Mouse (Mus musculus) effector memory CD4-positive, alpha-beta T cell, adult 5 months (primary cell): ENCODE data around the gene Ccdc189. TPM values are rescaled to one million over a fixed set of nuclear protein-coding genes. Genes with fewer than 3 reads are reported as not detected.

ENCODE experiments used
- polyA plus RNA-seq: library from polyadenylated mRNA; unstranded; fragments of 100-300 nt; shearing (Covaris generic); gene quantifications from one replicate; pipeline ENCODE4 v1.2.1, GENCODE M21; 2017

Gene Ccdc189
- polyA plus RNA-seq, result 0.39 TPM

GRCm38 (mm10) chr7:127588011-127588871 is at the start of gene Ccdc189, which contains the start of gene Rnf40:
Ccdc189 (minus strand) TSS chr7:127588595.
Rnf40 (plus strand) TSS chr7:127588767.

GRCm38 (mm10) chr7:127614891-127615843 is 26.8 kb upstream of the Ccdc189 start, which contains the start of gene Zfp629:
Zfp629 (minus strand) TSS chr7:127615797.

GRCm38 (mm10) chr7:127572895-127573471 is 15.4 kb downstream of the Ccdc189 start, which contains the start of gene Phkg2:
Phkg2 (plus strand) TSS chr7:127573340.

GRCm38 (mm10) chr7:127561340-127561858 is 27.0 kb downstream of the Ccdc189 start, which contains the start of gene Tmem265:
Tmem265 (plus strand) TSS chr7:127561390.

Other genes starting within 250 kb of the Ccdc189 start
- gene Zfp768, start 243.0 kb downstream of the Ccdc189 start, polyA plus RNA-seq, result 0.21 TPM
- 19.6 TPM for gene Zfp747, start 212.5 kb downstream of the Ccdc189 start, polyA plus RNA-seq
- 5.6 TPM for gene 9130019O22Rik, start 201.4 kb downstream of the Ccdc189 start, polyA plus RNA-seq
- 3.7 TPM for gene E430018J23Rik, start 195.0 kb downstream of the Ccdc189 start, polyA plus RNA-seq
- gene Zfp764, start 181.8 kb downstream of the Ccdc189 start, polyA plus RNA-seq, result 10.0 TPM
- gene Zfp688, start 166.5 kb downstream of the Ccdc189 start, polyA plus RNA-seq, result 18.7 TPM
- 12.1 TPM for gene Zfp689, start 139.4 kb downstream of the Ccdc189 start, polyA plus RNA-seq
- gene Prr14, start 129.0 kb downstream of the Ccdc189 start, polyA plus RNA-seq, result 122 TPM
- 16.1 TPM for gene Fbrs, start 109.4 kb downstream of the Ccdc189 start, polyA plus RNA-seq
- gene Srcap, start 76.6 kb downstream of the Ccdc189 start, polyA plus RNA-seq, result 93.5 TPM
- gene Gm42715, start 69.0 kb downstream of the Ccdc189 start, polyA plus RNA-seq, result 4.3 TPM
- 10.3 TPM for gene Tmem265, start 27.2 kb downstream of the Ccdc189 start, polyA plus RNA-seq
- gene Phkg2, start 15.3 kb downstream of the Ccdc189 start, polyA plus RNA-seq, result 82.7 TPM
- 108 TPM for gene Rnf40, start 172 bp upstream of the Ccdc189 start, polyA plus RNA-seq
- 1.7 TPM for gene Zfp629, start 27.2 kb upstream of the Ccdc189 start, polyA plus RNA-seq
- 59.3 TPM for gene Bcl7c, start 120.3 kb upstream of the Ccdc189 start, polyA plus RNA-seq
- not detected for gene Ctf1, start 124.1 kb upstream of the Ccdc189 start, polyA plus RNA-seq
- not detected for gene Ctf2, start 143.6 kb upstream of the Ccdc189 start, polyA plus RNA-seq
- gene Fbxl19, start 155.9 kb upstream of the Ccdc189 start, polyA plus RNA-seq, result 0.71 TPM
- gene Orai3, start 181.2 kb upstream of the Ccdc189 start, polyA plus RNA-seq, result 10.5 TPM
- gene Setd1a, start 188.1 kb upstream of the Ccdc189 start, polyA plus RNA-seq, result 7.5 TPM
- gene Gm49388, start 197.0 kb upstream of the Ccdc189 start, polyA plus RNA-seq, result not detected
- 0.79 TPM for gene Hsd3b7, start 212.0 kb upstream of the Ccdc189 start, polyA plus RNA-seq
- 111 TPM for gene Stx4a, start 235.7 kb upstream of the Ccdc189 start, polyA plus RNA-seq
- gene Stx1b, start 236.0 kb upstream of the Ccdc189 start, polyA plus RNA-seq, result 0.41 TPM